Mouse (Mus musculus): Measurements from ENCODE around the gene Tedc2. TPM values are rescaled to one million over a fixed set of nuclear protein-coding genes. Genes with fewer than 3 reads are reported as not detected.

Tedc2 gene
- polyA plus RNA-seq, 1 experiment from 2014 or later = 11.0 TPM

DNA sequence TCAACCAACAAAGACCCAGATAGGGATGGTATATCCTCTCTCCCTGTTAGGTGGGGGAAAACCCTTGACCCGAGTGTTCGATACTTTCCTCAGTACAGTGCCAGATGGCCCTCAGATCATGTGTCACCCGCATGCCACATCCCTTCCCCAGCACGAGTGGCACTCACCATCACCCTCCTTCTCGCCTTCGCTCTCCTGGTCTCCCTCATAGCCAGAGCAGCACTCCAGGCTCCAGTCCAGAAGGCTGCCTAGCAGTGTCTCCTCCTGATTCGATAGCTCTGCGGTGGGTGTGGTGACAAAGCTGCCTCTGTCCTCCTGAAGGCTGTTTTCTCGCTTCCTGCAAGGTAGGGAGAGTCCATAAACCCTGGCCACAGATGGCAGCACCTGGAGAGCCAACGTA lies 4.1 kb upstream of the Tedc2 start:
- Histone ChIP-seq H3K27ac (ENCODE audit: low read depth, low read length) (no peak overlapping the region), H3K4me1 (ENCODE audit: control insufficient read depth, insufficient read depth, low read length) (peaks cover 8% of the 10 kb centered on the region), H3K4me2 (ENCODE audit: low read length) (no peak overlapping the region), H3K27me3 (replicated peaks; ENCODE audit: control insufficient read depth, insufficient read depth, low read length) (no peaks in the 10 kb centered on the region), H3K9ac (ENCODE audit: low read length) (no peak overlapping the region), H3K4me3 (ENCODE audit: low read depth, low read length) (no peak overlapping the region), H3K9me3 (replicated peaks; ENCODE audit: control insufficient read depth, low read length) (no peaks in the 10 kb centered on the region), H3K36me3 (ENCODE audit: control insufficient read depth, insufficient read depth, low read length) (peaks cover 70% of the 10 kb centered on the region)
- WGBS = 91% methylated on average over 10 of the region's 10 CpGs
- ATAC-seq = no peak
- no peak for DNase-seq (ENCODE audit: low spot score)

DNA sequence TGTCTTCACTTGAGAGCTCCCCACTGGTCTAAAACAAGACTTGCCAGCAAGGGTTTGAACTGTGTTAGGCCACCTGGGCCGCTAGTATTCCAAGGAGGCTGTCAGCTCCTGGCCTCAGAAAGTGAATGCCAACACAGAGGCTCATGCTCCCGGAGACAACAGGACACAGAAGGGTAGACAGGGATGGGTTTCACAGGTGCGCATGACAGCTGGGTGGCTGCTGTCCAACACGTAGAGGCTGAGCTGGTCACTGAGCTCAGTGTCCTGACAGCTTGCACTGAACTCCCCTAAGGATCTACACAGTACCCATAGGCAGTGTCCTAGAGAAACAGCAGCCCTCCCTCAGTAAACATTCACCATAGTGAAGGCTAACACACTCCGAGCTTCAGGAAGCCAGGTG lies 2.9 kb upstream of the Tedc2 start:
- ATAC-seq (no peak), DNase-seq (ENCODE audit: low spot score) (no peak)
- Histone ChIP-seq H3K9me3 (replicated peaks; ENCODE audit: control insufficient read depth, low read length) (no peaks in the 10 kb centered on the region), H3K36me3 (ENCODE audit: control insufficient read depth, insufficient read depth, low read length) (peaks cover 58% of the 10 kb centered on the region), H3K9ac (ENCODE audit: low read length) (no peak overlapping the region), H3K4me1 (ENCODE audit: control insufficient read depth, insufficient read depth, low read length) (peaks cover 12% of the 10 kb centered on the region), H3K27ac (ENCODE audit: low read depth, low read length) (no peak overlapping the region), H3K4me3 (ENCODE audit: low read depth, low read length) (no peak overlapping the region), H3K4me2 (ENCODE audit: low read length) (no peak overlapping the region), H3K27me3 (replicated peaks; ENCODE audit: control insufficient read depth, insufficient read depth, low read length) (no peaks in the 10 kb centered on the region)
- WGBS = 97% methylated on average over 5 of the region's 5 CpGs

DNA sequence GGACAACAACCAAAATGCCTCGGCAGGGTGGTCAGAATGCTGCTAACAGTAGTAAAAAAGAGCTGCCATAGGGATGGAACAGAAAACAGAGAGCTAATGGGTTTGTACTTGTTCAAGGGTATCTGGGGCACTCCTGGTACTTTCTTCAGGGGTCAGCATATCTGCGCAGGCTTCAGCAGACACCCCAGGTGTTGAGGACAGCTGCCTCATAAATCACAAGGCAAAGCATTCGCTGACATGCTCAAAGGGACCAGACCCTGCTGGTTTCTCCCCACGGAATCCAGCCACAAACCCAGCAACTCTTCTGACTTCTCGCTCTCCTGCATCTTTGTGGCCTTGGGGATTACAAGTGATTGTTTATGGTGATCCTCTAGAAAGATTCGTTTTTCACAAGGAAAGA lies 2.0 kb upstream of the Tedc2 start:
- ATAC-seq = no peak
- no peaks in the 10 kb centered on the region for H3K9me3 ChIP-seq (replicated peaks; ENCODE audit: control insufficient read depth, low read length)
- H3K9ac ChIP-seq (ENCODE audit: low read length) = no peak overlapping the region
- no peak overlapping the region for H3K4me2 ChIP-seq (ENCODE audit: low read length)
- peaks cover 56% of the 10 kb centered on the region for H3K36me3 ChIP-seq (ENCODE audit: control insufficient read depth, insufficient read depth, low read length)
- H3K27ac ChIP-seq (ENCODE audit: low read depth, low read length) = no peak overlapping the region
- H3K4me1 ChIP-seq (ENCODE audit: control insufficient read depth, insufficient read depth, low read length) = peaks cover 12% of the 10 kb centered on the region
- no peak for DNase-seq (ENCODE audit: low spot score)
- 81% methylated on average over 6 of the region's 6 CpGs for WGBS
- no peak overlapping the region for H3K4me3 ChIP-seq (ENCODE audit: low read depth, low read length)
- no peaks in the 10 kb centered on the region for H3K27me3 ChIP-seq (replicated peaks; ENCODE audit: control insufficient read depth, insufficient read depth, low read length)

DNA sequence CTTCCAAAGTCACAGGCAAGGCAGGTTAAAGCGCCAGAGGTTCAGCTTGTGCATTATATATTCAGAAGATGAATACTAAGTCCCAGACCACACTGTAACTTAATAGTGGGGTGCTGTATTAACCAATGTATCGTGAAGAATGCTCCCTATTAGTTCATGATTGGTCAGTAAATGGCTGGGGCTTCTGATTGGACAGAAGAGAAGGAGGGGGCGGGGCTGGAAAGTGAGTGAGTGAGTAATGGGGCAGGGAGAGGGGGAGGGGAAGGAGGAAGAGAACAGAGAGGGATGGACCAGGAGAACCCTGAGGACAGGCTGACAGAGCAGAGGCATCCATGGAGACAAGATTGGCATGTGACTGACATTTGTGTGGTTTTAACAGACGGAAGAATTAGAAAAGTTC lies 3.8 kb downstream of the Tedc2 start:
- H3K4me1 ChIP-seq (ENCODE audit: control insufficient read depth, insufficient read depth, low read length) = peaks cover 15% of the 10 kb centered on the region
- 69% methylated on average over 4 of the region's 4 CpGs for WGBS
- no peak overlapping the region for H3K4me3 ChIP-seq (ENCODE audit: low read depth, low read length)
- no peak for DNase-seq (ENCODE audit: low spot score)
- no peak for ATAC-seq
- no peak overlapping the region for H3K4me2 ChIP-seq (ENCODE audit: low read length)
- H3K27me3 ChIP-seq (replicated peaks; ENCODE audit: control insufficient read depth, insufficient read depth, low read length) = no peaks in the 10 kb centered on the region
- H3K9ac ChIP-seq (ENCODE audit: low read length) = no peak overlapping the region
- no peaks in the 10 kb centered on the region for H3K9me3 ChIP-seq (replicated peaks; ENCODE audit: control insufficient read depth, low read length)
- no peak overlapping the region for H3K27ac ChIP-seq (ENCODE audit: low read depth, low read length)
- peaks cover 27% of the 10 kb centered on the region for H3K36me3 ChIP-seq (ENCODE audit: control insufficient read depth, insufficient read depth, low read length)

DNA sequence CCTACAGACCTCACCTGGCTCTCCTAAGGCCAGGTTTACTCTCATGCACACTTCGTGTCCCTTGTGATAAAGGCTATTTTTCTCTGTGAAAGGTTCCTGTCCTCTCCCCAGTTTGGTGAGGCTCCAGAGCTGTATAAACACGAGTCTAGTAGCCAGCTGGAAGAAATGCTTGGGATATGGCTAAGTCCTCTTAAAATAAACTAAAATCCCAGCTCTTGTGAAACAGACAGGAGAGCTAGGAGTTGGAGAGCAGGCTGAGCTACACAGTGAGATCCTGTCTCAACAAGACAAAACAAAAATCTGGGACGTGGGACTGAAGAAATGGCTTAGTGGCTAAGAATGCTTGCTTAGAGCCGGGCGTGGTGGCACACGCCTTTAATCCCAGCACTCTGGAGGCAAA lies 7.5 kb downstream of the Tedc2 start:
- no peak overlapping the region for H3K4me2 ChIP-seq (ENCODE audit: low read length)
- 77% methylated on average over 6 of the region's 6 CpGs for WGBS
- peaks cover 4% of the 10 kb centered on the region; the same call in 1 of the 2 replicates for H3K27me3 ChIP-seq (replicated peaks; ENCODE audit: control insufficient read depth, insufficient read depth, low read length)
- no peak for ATAC-seq
- no peak for DNase-seq (ENCODE audit: low spot score)
- H3K27ac ChIP-seq (ENCODE audit: low read depth, low read length) = no peak overlapping the region
- H3K36me3 ChIP-seq (ENCODE audit: control insufficient read depth, insufficient read depth, low read length) = peaks cover 25% of the 10 kb centered on the region
- H3K4me3 ChIP-seq (ENCODE audit: low read depth, low read length) = no peak overlapping the region
- no peaks in the 10 kb centered on the region for H3K9me3 ChIP-seq (replicated peaks; ENCODE audit: control insufficient read depth, low read length)
- H3K9ac ChIP-seq (ENCODE audit: low read length) = no peak overlapping the region
- H3K4me1 ChIP-seq (ENCODE audit: control insufficient read depth, insufficient read depth, low read length) = peaks cover 27% of the 10 kb centered on the region

DNA sequence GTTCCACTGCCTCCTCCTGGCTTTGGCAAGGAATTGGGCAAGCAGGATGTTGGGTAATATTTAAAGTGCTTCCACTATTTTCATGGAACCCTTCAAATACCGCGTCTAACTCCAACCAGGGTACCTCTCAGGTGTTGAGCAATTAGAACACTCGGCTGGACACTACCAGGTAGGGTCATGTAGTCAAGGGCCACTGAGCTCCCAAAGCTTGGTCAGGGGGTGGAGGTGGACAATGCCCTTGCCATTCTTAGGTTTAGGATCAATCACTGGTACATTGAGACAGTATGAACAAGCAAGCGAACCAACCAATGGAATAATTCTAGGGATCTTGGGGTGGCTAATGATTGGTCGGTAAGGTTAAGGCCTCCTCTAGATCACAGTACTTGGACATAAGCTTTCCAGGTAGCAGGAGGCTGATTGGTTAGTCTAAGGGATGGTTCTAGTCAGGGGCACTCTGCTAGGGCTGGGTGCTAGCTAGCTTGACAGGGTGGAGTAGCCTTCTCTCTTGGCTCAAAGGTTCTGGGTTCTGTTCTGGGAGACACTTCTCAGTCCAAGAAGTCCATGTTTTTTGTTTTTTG lies 8.1 kb downstream of the Tedc2 start:
- H3K4me3 ChIP-seq (ENCODE audit: low read depth, low read length) = peak overlapping the region; percentile 55; the same call in 1 of the 2 replicates
- ATAC-seq = no peak
- H3K27ac ChIP-seq (ENCODE audit: low read depth, low read length) = no peak overlapping the region
- H3K9me3 ChIP-seq (replicated peaks; ENCODE audit: control insufficient read depth, low read length) = no peaks in the 10 kb centered on the region
- peaks cover 19% of the 10 kb centered on the region for H3K36me3 ChIP-seq (ENCODE audit: control insufficient read depth, insufficient read depth, low read length)
- no peak for DNase-seq (ENCODE audit: low spot score)
- H3K4me1 ChIP-seq (ENCODE audit: control insufficient read depth, insufficient read depth, low read length) = peaks cover 30% of the 10 kb centered on the region
- H3K27me3 ChIP-seq (replicated peaks; ENCODE audit: control insufficient read depth, insufficient read depth, low read length) = peaks cover 11% of the 10 kb centered on the region
- no peak overlapping the region for H3K9ac ChIP-seq (ENCODE audit: low read length)
- 27% methylated on average over 5 of the region's 5 CpGs for WGBS
- peak overlapping the region; percentile 98 for H3K4me2 ChIP-seq (ENCODE audit: low read length)

DNA sequence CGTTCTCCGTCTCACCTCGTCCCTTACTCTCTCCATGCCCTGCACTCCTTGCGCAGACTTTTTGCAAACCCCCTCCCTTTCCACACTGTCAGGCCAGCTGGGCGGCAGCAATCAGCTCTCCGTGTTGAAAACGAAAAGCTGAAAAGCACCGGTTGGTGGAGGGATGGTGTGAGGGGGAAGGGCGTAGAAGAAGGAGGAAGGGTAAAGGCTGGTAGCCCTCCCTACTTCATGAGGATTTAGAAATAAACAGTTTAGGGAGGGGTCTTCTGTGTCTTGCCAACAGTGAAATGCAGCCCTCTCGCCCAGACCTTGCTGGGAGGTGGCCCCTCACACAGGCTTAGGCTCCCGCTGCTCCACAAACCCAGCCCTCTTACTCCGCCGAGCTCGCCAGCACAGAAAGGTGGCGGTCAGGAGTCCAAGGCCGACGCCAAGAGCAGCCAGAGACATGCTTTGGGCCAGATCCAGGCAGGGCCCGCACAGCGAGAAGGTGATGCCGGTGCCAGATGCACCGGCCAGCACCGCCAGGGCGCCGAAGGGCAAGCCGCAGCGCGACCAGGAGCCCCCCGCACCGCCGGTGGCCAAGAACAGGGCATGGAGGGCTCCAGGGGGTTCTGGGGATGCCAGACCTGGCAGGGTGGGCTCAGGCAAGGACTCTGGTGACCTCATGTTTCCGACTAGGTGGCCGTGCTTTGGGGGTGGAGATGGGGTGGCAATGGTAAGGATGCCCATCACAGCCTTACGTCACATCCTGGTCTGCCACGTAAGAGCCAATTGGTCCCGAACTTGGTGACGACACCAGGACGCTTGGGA lies 8.8 kb downstream of the Tedc2 start:
- peak overlapping the region; percentile 83 for H3K9ac ChIP-seq (ENCODE audit: low read length)
- peak overlapping the region; percentile 61 for H3K27ac ChIP-seq (ENCODE audit: low read depth, low read length)
- H3K9me3 ChIP-seq (replicated peaks; ENCODE audit: control insufficient read depth, low read length) = no peaks in the 10 kb centered on the region
- H3K4me1 ChIP-seq (ENCODE audit: control insufficient read depth, insufficient read depth, low read length) = peaks cover 31% of the 10 kb centered on the region
- H3K4me2 ChIP-seq (ENCODE audit: low read length) = peak overlapping the region; percentile 98
- DNase-seq (ENCODE audit: low spot score) (peak; percentile 92), ATAC-seq (peak; percentile 61)
- H3K27me3 ChIP-seq (replicated peaks; ENCODE audit: control insufficient read depth, insufficient read depth, low read length) = peaks cover 18% of the 10 kb centered on the region
- H3K4me3 ChIP-seq (ENCODE audit: low read depth, low read length) = peak overlapping the region; percentile 55
- 2% methylated on average over 37 of the region's 37 CpGs for WGBS
- H3K36me3 ChIP-seq (ENCODE audit: control insufficient read depth, insufficient read depth, low read length) = peaks cover 17% of the 10 kb centered on the region

DNA sequence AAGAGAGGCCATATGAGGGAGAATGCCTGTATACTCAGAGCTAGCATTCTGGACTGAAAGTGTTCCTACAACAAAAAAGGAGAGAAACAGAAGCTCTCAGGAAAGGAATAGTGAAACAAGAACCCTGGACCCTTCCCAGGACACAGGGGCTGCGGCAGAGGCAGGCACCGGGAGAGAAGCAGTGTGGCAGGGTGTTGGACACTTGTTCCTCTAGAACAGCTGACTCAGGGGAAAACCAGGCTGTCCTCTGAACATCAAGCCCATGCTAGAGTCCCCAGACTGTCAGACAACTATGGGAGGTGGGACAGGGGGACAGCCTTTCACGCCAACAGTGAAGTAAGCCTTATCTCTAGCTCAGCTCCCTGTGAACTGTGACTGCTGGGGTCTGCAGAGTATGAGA lies 10.1 kb downstream of the Tedc2 start:
- H3K4me1 ChIP-seq (ENCODE audit: control insufficient read depth, insufficient read depth, low read length) = peaks cover 42% of the 10 kb centered on the region
- no peaks in the 10 kb centered on the region for H3K9me3 ChIP-seq (replicated peaks; ENCODE audit: control insufficient read depth, low read length)
- H3K27ac ChIP-seq (ENCODE audit: low read depth, low read length) = no peak overlapping the region
- ATAC-seq = no peak
- DNase-seq (ENCODE audit: low spot score) = no peak
- H3K27me3 ChIP-seq (replicated peaks; ENCODE audit: control insufficient read depth, insufficient read depth, low read length) = peaks cover 20% of the 10 kb centered on the region
- H3K4me3 ChIP-seq (ENCODE audit: low read depth, low read length) = no peak overlapping the region
- H3K36me3 ChIP-seq (ENCODE audit: control insufficient read depth, insufficient read depth, low read length) = peaks cover 5% of the 10 kb centered on the region
- 83% methylated on average over 3 of the region's 3 CpGs for WGBS
- no peak overlapping the region for H3K9ac ChIP-seq (ENCODE audit: low read length)
- no peak overlapping the region for H3K4me2 ChIP-seq (ENCODE audit: low read length)

DNA sequence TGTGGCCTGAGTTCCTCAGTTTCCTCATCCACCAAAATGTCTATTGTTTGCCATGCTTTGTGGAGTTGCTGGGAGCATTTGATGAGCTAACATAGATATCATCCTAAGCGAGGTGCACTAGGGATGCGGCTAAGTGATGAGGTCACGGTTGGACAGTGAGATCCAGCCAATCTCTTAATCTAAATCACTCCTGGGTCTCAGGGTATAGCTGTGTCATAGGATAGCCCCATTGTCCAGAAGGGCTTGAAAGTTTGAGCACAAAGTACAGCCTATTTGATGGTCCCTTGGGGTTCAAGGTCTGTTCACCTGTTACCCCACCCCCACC lies 10.8 kb downstream of the Tedc2 start:
- DNase-seq (ENCODE audit: low spot score) = no peak
- 66% methylated on average over 3 of the region's 3 CpGs for WGBS
- Histone ChIP-seq H3K4me1 (ENCODE audit: control insufficient read depth, insufficient read depth, low read length) (peaks cover 42% of the 10 kb centered on the region), H3K9me3 (replicated peaks; ENCODE audit: control insufficient read depth, low read length) (no peaks in the 10 kb centered on the region), H3K9ac (ENCODE audit: low read length) (no peak overlapping the region), H3K27me3 (replicated peaks; ENCODE audit: control insufficient read depth, insufficient read depth, low read length) (peaks cover 20% of the 10 kb centered on the region), H3K36me3 (ENCODE audit: control insufficient read depth, insufficient read depth, low read length) (no peaks in the 10 kb centered on the region), H3K4me3 (ENCODE audit: low read depth, low read length) (no peak overlapping the region), H3K4me2 (ENCODE audit: low read length) (peak overlapping the region; percentile 97), H3K27ac (ENCODE audit: low read depth, low read length) (peak overlapping the region; percentile 65; the same call in 1 of the 2 replicates)
- no peak for ATAC-seq

Measured in forebrain, embryonic 14.5 days (tissue).